Mouse (Mus musculus) liver, adult 2 months (tissue): Measurements from ENCODE around the gene Shroom3.

Experiments used
- CTCF ChIP-seq: fragments of 200-500 bp; IDR thresholded peaks from 2 replicates; pipeline ENCODE4 v1.5.1; 2011; ENCODE audit warnings: low read depth, low read length, control low read depth
- POLR2A ChIP-seq: fragments of 200-500 bp; IDR thresholded peaks from 2 replicates; pipeline ENCODE4 v1.6.1; 2011; ENCODE audit warnings: low read length, control low read depth; ENCODE audit not compliant: insufficient read depth; ENCODE audit errors: extremely low read depth

GRCm38 (mm10) chr5:92725935-92726334 lies 42.7 kb downstream of the Shroom3 start:
- TF ChIP-seq CTCF (peak; percentile 62), POLR2A (no peak)
